Mouse (Mus musculus): ENCODE results near the gene A830018L16Rik.
"Not testable (repeated sequence)": the region's sequence is repeated elsewhere in the genome, so short reads cannot be mapped to it uniquely, and the experiment has no call there.

The A830018L16Rik gene

DNA sequence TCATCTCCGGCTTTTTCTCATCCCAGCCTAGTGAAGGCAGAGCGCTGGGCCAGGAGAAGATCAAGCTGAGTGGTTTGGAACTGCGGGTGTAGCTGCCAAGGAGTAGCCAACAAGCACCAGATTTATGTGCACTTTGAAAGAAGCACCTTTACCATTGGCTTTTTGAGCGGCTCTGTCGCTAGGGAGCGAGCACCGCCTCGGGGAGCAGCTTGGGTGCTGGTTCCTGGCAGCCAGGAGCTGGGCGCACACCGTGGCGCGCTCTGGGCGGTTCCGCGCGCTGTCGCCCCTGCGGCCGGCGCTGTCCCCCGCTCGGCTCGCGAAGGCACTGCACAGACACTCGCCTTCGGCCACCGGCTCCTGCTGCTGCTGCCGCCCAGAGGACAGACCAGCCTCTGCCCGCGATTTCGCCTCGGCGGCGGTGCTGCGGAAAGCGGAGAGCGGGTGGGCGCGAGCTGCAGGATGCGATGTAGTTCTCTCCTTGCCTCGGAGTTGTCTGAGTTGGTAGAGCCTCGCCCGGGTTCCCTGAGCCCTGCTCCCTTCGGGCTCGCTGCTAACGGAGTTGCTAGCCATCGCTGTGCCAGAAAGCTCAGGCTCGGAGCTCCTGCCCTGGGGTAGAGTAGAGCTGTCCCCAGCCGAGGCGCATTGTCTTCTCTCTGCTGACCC is at the start of gene A830018L16Rik:
A830018L16Rik (plus strand) TSS at position 212 of the 663 bp plus-strand sequence.
- DNase-seq (ENCODE audit: low read depth, low spot score), result no peak

DNA sequence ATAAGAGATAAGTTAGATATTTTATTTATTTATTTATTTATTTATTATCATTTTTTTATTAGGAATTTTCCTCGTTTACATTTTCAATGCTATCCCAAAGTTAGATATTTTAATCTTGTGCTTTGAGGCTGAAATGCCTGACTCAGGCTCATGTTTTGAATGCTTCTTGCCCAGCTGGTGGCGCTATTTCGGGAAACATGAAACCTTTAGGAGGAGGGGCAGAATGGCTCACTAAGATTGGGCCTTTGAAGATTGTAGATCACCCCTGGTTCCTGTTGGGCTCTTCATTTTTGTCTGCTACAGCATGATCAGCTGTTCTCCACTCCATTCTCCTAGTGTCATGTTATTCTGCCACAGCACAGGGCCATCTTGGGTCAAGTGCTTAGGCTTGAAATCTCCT is 28.1 kb upstream of the A830018L16Rik start:
- no peak for DNase-seq (ENCODE audit: low read depth, low spot score)

GRCm38 (mm10) chr1:11395408-11395807 is 18.5 kb upstream of the A830018L16Rik start:
- no peak for DNase-seq (ENCODE audit: low read depth, low spot score)

DNA sequence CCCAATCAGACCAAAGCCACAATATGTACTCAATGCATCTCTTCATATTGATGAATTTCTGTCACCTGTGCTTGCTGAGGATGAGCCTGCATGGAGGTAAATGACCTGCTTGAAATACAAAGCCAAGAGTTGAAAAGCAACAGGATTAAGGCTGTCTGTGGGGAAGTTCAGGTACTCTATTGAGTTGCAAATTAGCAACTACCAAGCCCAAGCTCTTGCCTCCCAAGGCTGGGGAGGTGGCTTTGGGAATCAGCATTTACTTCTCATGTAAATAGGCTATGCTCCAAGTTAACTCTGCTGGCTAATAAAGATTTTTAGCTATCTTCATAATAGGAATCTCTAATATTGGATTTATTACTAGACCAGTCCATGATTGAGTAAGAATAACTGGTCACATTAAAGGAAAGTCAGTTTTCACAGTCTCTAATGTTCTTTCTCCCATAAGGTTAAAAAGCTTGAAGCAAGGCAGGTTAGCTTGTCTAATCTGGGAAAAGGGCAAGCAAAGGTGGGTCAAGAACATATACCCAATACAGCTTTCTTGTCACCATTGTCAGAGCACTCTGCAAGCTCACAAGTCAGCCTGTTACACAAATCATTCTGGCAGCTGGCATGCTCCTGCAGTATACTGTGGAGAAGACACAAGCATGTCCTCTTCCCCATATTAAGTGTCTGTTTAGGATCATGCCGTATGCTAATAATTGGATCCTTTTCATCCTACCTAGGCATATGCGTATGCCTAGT is 17.7 kb upstream of the A830018L16Rik start:
- DNase-seq (ENCODE audit: low read depth, low spot score), result no peak

DNA sequence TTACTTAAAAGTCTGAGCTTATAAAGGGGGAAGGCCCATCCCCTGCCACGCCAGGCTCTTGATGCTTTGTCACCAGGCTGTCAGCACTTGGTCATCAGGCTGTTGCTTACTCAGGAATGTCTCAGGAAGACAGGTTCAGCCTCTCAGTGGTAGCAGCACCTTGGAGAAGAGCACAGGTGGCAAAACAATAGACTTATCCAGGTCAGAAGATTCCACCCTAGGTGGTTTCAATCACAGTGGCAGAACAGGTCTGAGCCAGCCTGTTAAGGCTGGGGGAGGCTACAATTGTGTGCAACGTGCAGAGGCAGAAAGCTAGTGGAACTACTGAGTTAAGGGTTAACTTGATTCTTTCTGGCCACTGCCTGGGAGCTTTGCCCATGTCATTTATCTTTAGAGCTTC is 12.7 kb upstream of the A830018L16Rik start:
- no peak for DNase-seq (ENCODE audit: low read depth, low spot score)

GRCm38 (mm10) chr1:11405527-11405926 is 8.4 kb upstream of the A830018L16Rik start:
- DNase-seq (ENCODE audit: low read depth, low spot score), result no peak

- DNase-seq (ENCODE audit: low read depth, low spot score), result no peak
Observed at GRCm38 (mm10) chr1:11406026-11406425, 7.9 kb upstream of the A830018L16Rik start.

GRCm38 (mm10) chr1:11414560-11414959 is 655 bp downstream of the A830018L16Rik start:
- no peak for DNase-seq (ENCODE audit: low read depth, low spot score)

GRCm38 (mm10) chr1:11427310-11427709 is 13.4 kb downstream of the A830018L16Rik start:
- DNase-seq (ENCODE audit: low read depth, low spot score), result no peak

GRCm38 (mm10) chr1:11458353-11458752 is 44.4 kb downstream of the A830018L16Rik start:
- DNase-seq (ENCODE audit: low read depth, low spot score), result no peak

GRCm38 (mm10) chr1:11466325-11466724 is 52.4 kb downstream of the A830018L16Rik start:
- no peak for DNase-seq (ENCODE audit: low read depth, low spot score)

- no peak for DNase-seq (ENCODE audit: low read depth, low spot score)
Observed at GRCm38 (mm10) chr1:11467065-11467643, 53.2 kb downstream of the A830018L16Rik start.

DNA sequence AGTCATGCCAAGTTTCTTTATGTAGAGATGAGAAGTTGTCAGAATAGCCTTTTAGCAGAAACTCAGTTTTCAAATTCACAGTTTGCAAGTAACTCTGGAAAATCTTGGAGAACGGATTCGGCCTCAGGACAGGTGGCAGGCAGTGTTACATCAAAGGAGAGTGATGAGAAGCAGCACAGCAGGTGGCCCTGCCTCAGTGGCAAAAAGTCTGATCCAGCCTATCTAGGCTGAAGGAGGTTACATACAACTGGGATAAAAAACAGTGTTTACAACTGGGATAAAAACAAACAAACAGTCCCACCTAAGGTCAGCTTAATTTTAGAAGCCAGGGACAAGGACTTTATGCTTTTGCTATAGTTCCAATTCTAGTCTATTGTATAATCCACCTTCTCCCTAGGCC is 79.0 kb downstream of the A830018L16Rik start:
- DNase-seq (ENCODE audit: low read depth, low spot score), result no peak

DNA sequence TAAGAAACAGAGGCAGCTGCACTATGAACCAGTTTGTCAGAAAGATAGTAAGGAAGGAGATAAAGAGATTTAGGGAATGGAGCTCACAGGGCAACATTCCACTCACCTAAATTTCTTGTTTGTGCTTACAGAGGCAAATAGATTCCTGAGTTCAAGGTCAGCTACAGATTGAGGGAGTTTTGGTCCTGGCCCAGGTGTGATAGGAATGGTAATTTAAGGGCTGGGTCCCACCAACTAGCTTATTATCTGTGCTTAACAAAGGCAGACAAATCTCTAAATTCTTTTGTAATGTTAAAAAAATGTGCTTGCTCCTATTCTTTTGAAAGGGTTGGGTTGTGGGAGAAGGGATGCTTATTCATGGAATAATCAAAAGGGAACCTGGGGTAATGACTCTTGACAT is 87.7 kb downstream of the A830018L16Rik start:
- no peak for DNase-seq (ENCODE audit: low read depth, low spot score)

DNA sequence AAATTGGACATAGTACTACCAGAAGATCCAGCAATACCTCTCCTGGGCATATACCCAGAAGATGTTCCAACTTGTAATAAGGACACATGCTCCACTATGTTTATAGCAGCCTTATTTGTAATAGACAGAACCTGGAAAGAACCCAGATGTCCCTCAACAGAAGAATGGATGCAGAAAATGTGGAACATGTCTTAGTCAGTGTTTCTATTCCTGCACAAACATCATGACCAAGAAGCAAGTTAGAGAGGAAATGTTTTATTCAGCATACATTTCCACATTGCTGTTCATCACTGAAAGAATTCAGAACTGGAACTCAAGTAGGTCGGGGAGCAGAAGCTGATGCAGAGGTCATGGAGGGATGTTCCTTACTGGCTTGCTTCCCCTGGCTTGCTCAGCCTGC is 135.9 kb downstream of the A830018L16Rik start:
- not testable (repeated sequence) for DNase-seq (ENCODE audit: low read depth, low spot score)

DNA sequence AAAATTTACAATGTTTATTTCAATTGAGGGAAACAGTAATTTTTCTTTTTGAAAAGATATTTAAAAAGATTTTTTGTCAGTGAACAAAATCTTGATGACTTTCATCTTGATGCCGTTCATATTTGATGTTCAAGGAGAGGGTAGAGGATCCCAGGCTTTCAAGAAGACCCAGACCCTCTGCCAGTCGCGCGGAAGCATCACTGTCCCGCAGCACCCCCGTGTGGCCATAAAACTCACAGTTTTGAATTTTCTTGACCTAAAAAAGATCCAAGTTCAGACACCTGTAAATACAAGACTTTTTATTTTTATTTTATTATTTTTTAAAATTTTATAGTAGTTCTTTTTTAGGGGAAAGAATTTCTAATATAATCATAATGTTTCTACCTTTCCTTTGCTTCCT is 151.4 kb downstream of the A830018L16Rik start:
- DNase-seq (ENCODE audit: low read depth, low spot score), result no peak

GRCm38 (mm10) chr1:11566730-11567129 is 152.8 kb downstream of the A830018L16Rik start:
- no peak for DNase-seq (ENCODE audit: low read depth, low spot score)

GRCm38 (mm10) chr1:11567300-11567885 is 153.5 kb downstream of the A830018L16Rik start:
- DNase-seq (ENCODE audit: low read depth, low spot score), result no peak

DNA sequence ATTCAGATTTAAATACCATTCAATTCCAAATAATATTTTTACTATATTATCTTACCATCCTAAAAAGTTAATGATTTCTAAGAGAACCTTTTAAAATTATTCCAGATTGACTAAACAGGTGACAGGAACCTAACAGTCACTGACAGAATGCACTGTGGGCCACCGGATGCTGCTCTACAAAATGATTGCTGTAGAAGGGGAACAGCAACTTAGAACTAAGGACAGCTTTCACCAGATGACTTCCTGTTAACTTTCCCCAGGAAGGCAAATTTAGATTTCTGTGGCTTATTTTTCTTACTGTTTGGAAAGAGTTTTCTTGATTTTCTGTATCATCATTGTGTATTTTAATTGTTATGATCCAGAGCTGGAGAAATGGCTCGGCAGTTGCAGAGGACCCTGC is 156.4 kb downstream of the A830018L16Rik start:
- DNase-seq (ENCODE audit: low read depth, low spot score), result no peak

DNA sequence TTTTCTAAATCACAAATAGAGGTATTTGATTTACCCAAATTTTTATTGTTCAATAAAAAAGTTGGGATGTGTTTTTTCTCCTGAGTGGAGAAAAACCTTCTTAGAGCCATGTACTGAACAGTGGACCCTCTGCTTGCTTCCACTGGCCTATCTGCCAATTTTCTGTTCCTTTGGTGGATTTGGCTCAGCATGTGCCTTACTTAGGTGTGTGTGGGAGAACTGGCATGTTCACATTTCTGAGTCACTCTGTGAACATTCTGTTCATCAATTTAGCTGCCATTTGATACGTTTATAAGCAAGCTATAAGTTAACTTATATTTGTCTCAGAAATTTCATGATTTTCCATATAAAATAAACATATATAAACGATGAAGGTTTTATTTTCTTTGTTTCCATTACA is 159.6 kb downstream of the A830018L16Rik start:
- DNase-seq (ENCODE audit: low read depth, low spot score), result no peak

DNA sequence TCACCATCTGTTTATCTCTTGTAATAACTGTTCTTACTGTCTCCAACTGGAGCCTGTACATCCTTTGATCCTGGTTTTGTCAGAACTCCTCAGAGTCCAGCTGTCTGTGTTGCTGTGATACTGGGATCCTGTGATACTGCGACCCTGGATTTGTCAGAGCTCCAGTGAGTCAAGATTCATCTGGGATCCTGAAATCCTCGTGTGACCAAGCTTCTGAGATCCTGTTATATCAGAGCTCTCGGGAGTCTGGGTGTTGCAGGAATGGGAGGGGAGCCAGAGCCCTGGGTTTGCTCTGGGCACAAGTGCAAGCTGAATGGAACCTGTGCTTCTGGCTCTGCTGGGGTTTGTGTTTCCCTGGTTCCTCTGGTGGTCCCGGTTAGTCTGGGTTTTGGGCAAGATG is 166.1 kb downstream of the A830018L16Rik start:
- DNase-seq (ENCODE audit: low read depth, low spot score), result no peak

- no peak for DNase-seq (ENCODE audit: low read depth, low spot score)
Observed at GRCm38 (mm10) chr1:11588305-11588704, 174.4 kb downstream of the A830018L16Rik start.

All from A20 (cell line).